Mouse (Mus musculus) C2C12 (cell line): Measurements from ENCODE around the gene Arhgef7. TPM values are rescaled to one million over a fixed set of nuclear protein-coding genes. Genes with fewer than 3 reads are reported as not detected.

Experiments used
- H3K27me3 ChIP-seq: one replicate; pipeline ENCODE4 v1.6.1; 2011; ENCODE audit not compliant: control insufficient read depth, insufficient read depth, insufficient read length
- H3K36me3 ChIP-seq: one replicate; pipeline ENCODE4 v1.6.1; 2011; ENCODE audit not compliant: control insufficient read depth, insufficient read depth
- H3K4me3 ChIP-seq: one replicate; pipeline ENCODE4 v1.5.1; 2011; ENCODE audit warnings: mild to moderate bottlenecking, control low read depth; ENCODE audit not compliant: poor library complexity, insufficient read depth, severe bottlenecking
- H3K79me2 ChIP-seq: one replicate; pipeline ENCODE4 v1.6.1; 2011; ENCODE audit not compliant: control insufficient read depth, insufficient read depth
- H3K79me3 ChIP-seq: one replicate; pipeline ENCODE4 v1.6.1; 2011; ENCODE audit warnings: low read depth, control low read depth
- H3ac ChIP-seq: one replicate; pipeline ENCODE3; 2011; ENCODE audit warnings: low read depth; ENCODE audit not compliant: control insufficient read depth, insufficient read length
- CEBPB ChIP-seq: IDR thresholded peaks from one replicate; pipeline ENCODE4 v1.6.1; 2011; ENCODE audit warnings: low read depth, mild to moderate bottlenecking, control low read depth, moderate library complexity
- CTCF ChIP-seq: IDR thresholded peaks from one replicate; pipeline ENCODE4 v1.5.1; 2011; ENCODE audit not compliant: control insufficient read depth, insufficient read depth, insufficient read length
- FOSL1 ChIP-seq: IDR thresholded peaks from one replicate; pipeline ENCODE4 v1.8.0; 2011; ENCODE audit warnings: mild to moderate bottlenecking, low read length; ENCODE audit not compliant: poor library complexity, insufficient read depth, severe bottlenecking
- MAX ChIP-seq: IDR thresholded peaks from one replicate; pipeline ENCODE4 v1.6.1; 2011; ENCODE audit warnings: mild to moderate bottlenecking, control low read depth
- MYOD1 ChIP-seq: IDR thresholded peaks from one replicate; pipeline ENCODE4 v1.6.1; 2011; ENCODE audit warnings: low read depth; ENCODE audit not compliant: control insufficient read depth, insufficient read length
- MYOG ChIP-seq: IDR thresholded peaks from one replicate; pipeline ENCODE4 v1.6.1; 2011; ENCODE audit not compliant: control insufficient read depth, insufficient read length; ENCODE audit errors: extremely low read depth
- USF1 ChIP-seq: IDR thresholded peaks from one replicate; pipeline ENCODE4 v1.6.1; 2011; ENCODE audit warnings: low read depth, mild to moderate bottlenecking, control low read depth, moderate library complexity
- polyA plus RNA-seq: library from polyadenylated mRNA; unstranded; fragments of >200 nt; fragmentation: generic; extraction: Trizol; gene quantifications from one replicate; pipeline ENCODE4 v1.2.1, GENCODE M21; 2012; ENCODE audit warnings: missing spikeins

Arhgef7 gene
- polyA plus RNA-seq, 1 experiment: 16.8 TPM

- Histone ChIP-seq H3ac (no peak overlapping the region), H3K36me3 (no peaks in the 10 kb centered on the region), H3K4me3 (no peak overlapping the region), H3K27me3 (peaks cover 23% of the 10 kb centered on the region), H3K79me2 (no peaks in the 10 kb centered on the region), H3K79me3 (no peaks in the 10 kb centered on the region)
- no peak for TF ChIP-seq MYOG
- no peak for TF ChIP-seq USF1
- no peak for TF ChIP-seq FOSL1
- TF ChIP-seq CEBPB: no peak
- TF ChIP-seq MAX: no peak
- TF ChIP-seq CTCF: no peak
- no peak for TF ChIP-seq MYOD1
Measured at GRCm38 (mm10) chr8:11707701-11708100, 19.8 kb upstream of the Arhgef7 start.

GRCm38 (mm10) chr8:11708815-11709214 is 18.7 kb upstream of the Arhgef7 start:
- H3K27me3 ChIP-seq: peaks cover 23% of the 10 kb centered on the region
- TF ChIP-seq MYOD1: no peak
- no peak for TF ChIP-seq CEBPB
- H3K36me3 ChIP-seq: no peaks in the 10 kb centered on the region

DNA sequence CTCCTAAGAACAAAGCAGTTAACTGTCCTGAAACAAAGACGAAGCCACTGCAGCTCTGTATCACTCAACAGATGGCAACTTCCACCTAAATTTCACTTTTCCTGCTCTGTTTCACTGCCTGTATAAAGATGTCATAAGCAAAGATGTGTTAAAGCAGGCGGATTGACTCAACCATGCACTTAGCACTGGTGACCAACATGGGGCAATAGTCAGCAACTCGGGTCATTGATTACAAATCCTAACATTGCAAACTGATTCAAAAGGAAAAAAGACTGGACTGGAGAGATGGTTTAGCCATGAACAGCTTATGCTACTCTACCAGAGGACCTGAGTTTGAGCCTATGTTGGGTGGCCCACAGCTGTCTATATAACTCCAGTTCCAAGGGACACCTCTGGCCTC is 18.0 kb upstream of the Arhgef7 start:
- Histone ChIP-seq H3K4me3 (no peak overlapping the region), H3K27me3 (peaks cover 23% of the 10 kb centered on the region), H3K79me3 (no peaks in the 10 kb centered on the region), H3K36me3 (no peaks in the 10 kb centered on the region), H3ac (no peak overlapping the region), H3K79me2 (no peaks in the 10 kb centered on the region)
- no peak for TF ChIP-seq MAX
- TF ChIP-seq MYOG: no peak
- TF ChIP-seq MYOD1: no peak
- no peak for TF ChIP-seq CEBPB
- no peak for TF ChIP-seq FOSL1
- TF ChIP-seq CTCF: no peak
- no peak for TF ChIP-seq USF1

More at GRCm38 (mm10) chr8:11708815-11709214, 18.7 kb upstream of the Arhgef7 start:
- Histone ChIP-seq H3K4me3 (no peak overlapping the region), H3ac (no peak overlapping the region), H3K79me2 (no peaks in the 10 kb centered on the region), H3K79me3 (no peaks in the 10 kb centered on the region)

DNA sequence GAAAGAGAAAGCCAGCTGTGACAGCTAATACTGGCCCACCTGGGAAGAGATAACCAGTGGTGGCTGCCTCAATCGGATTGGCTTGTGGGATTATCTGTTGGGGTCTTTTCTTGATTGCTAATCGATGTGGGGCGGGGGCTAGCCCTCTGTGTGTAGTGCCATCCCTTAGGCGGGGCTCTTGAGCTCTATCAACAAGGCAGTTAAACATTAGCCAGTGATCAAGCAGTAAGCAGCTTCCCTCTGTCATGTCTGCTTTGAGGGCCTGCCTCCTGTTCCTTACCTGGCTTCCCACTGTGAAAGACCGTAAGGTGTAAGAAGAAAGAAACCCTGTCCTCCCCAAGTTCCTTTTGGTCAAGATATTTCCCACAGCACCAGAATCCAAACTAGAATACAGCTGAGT is 17.1 kb upstream of the Arhgef7 start:
- Histone ChIP-seq H3K79me2 (no peaks in the 10 kb centered on the region), H3ac (no peak overlapping the region), H3K27me3 (peaks cover 23% of the 10 kb centered on the region), H3K36me3 (no peaks in the 10 kb centered on the region), H3K79me3 (no peaks in the 10 kb centered on the region), H3K4me3 (no peak overlapping the region)
- no peak for TF ChIP-seq USF1
- TF ChIP-seq CTCF: no peak
- no peak for TF ChIP-seq MAX
- no peak for TF ChIP-seq FOSL1
- TF ChIP-seq CEBPB: no peak
- no peak for TF ChIP-seq MYOG
- TF ChIP-seq MYOD1: no peak

GRCm38 (mm10) chr8:11712244-11712643 is 15.3 kb upstream of the Arhgef7 start:
- TF ChIP-seq FOSL1: no peak
- TF ChIP-seq CTCF: peak; percentile 24
- no peak for TF ChIP-seq MYOD1
- Histone ChIP-seq H3ac (no peak overlapping the region), H3K4me3 (no peak overlapping the region), H3K79me3 (no peaks in the 10 kb centered on the region), H3K27me3 (peaks cover 37% of the 10 kb centered on the region), H3K36me3 (no peaks in the 10 kb centered on the region), H3K79me2 (no peaks in the 10 kb centered on the region)

GRCm38 (mm10) chr8:11717194-11717593 is 10.3 kb upstream of the Arhgef7 start:
- no peak overlapping the region for H3K4me3 ChIP-seq
- H3K27me3 ChIP-seq: peaks cover 50% of the 10 kb centered on the region
- TF ChIP-seq FOSL1 (no peak), CTCF (no peak), MYOD1 (no peak), USF1 (no peak), MYOG (no peak), CEBPB (no peak), MAX (no peak)
- no peaks in the 10 kb centered on the region for H3K79me2 ChIP-seq
- H3K79me3 ChIP-seq: no peaks in the 10 kb centered on the region
- no peak overlapping the region for H3ac ChIP-seq
- H3K36me3 ChIP-seq: no peaks in the 10 kb centered on the region

DNA sequence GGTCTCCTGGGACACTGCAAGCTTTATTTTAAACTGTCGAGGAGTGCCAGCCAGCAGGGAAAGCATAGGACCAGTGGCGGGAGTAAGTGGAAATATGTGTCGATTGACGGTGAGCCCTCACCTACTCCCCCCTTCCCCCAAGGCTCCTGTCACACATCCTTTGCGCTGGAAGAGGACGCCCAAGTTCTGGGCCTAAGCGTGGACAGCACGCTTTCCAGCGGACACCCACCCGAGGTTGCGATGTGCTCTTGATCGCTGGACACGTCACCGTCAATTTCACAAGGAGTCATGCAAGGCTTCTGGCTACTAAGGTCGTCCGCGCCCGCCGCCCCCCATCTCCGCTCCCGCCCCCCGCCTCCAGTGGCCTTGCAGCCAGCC is 259 bp upstream of the Arhgef7 start:
- no peak overlapping the region for H3ac ChIP-seq
- H3K79me3 ChIP-seq: no peaks in the 10 kb centered on the region
- TF ChIP-seq MYOG (no peak), MYOD1 (no peak), CEBPB (no peak), MAX (no peak), CTCF (no peak), USF1 (no peak), FOSL1 (no peak)
- no peak overlapping the region for H3K4me3 ChIP-seq
- no peaks in the 10 kb centered on the region for H3K36me3 ChIP-seq
- no peaks in the 10 kb centered on the region for H3K79me2 ChIP-seq
- H3K27me3 ChIP-seq: peaks cover 78% of the 10 kb centered on the region
